In the genomic region with DNA sequence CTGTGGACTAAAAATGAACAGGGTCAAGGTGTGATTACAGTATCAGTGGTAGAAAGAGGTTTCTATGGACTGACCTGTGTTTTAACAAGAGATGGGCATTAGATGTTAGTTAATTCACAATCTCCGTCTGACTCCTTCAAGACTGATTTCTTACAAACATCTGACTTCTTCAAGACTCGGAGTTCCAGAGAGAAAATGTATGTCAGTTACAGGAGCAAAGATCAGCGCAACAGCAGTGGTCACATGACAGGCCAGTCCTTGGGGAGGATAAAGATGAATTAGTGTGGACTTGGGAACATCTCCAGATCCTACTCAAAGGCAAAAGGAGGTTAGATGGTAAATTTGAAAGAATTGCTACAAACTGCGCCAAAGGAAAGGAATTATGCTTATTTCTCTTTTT, we compare ENCODE assay signal across 28 mouse cellular contexts. TPM values are rescaled to one million over a fixed set of nuclear protein-coding genes. Genes with fewer than 3 reads are reported as not detected.
DNase-seq lines count a peak whose midpoint lies in the region; ATAC-seq and TF ChIP-seq lines count a peak whose summit lies in the region.
"Had no signal": no experiment of that assay in that cellular context is flagged by ENCODE, and none has a peak within 500 bp of the region (broad histone marks: within the 10 kb centered on the region; RNA-seq: fewer than 3 reads in every experiment).

No protein-coding gene starts in this region.

- H3K27me3 ChIP-seq in kidney, adult 2 months (replicated peaks; ENCODE audit: control insufficient read depth, insufficient read depth, low read length): no peaks in the 10 kb centered on the region
- H3K27me3 ChIP-seq in intestine, embryonic 16.5 days (replicated peaks; ENCODE audit: control insufficient read depth, insufficient read depth, low read length): no peaks in the 10 kb centered on the region
- no peaks in the 10 kb centered on the region for H3K27me3 ChIP-seq in small intestine, adult 2 months (ENCODE audit: control insufficient read depth, insufficient read depth, low read length)
- H3K27me3 ChIP-seq in hindbrain, embryonic 13.5 days: no peaks in the 10 kb centered on the region
- H3K27me3 ChIP-seq: embryonic facial prominence, embryonic 13.5 days; forebrain, embryonic 12.5 days; forebrain, embryonic 15.5 days; heart, embryonic 12.5 days; heart, embryonic 15.5 days had no signal

- ATAC-seq in intestine, embryonic 16.5 days: peak; percentile 80
- ATAC-seq in hindbrain, embryonic 13.5 days (ENCODE audit: low FRiP score): no peak
- ATAC-seq: forebrain, embryonic 15.5 days; Patski had no signal

- no peak for TF ChIP-seq CTCF in kidney, adult 2 months (conservative IDR thresholded peaks at IDR 0.05; ENCODE audit: insufficient read depth, insufficient read length, low read depth, low read length)
- no peak for TF ChIP-seq CTCF in small intestine, adult 2 months (IDR thresholded peaks at IDR 0.05; ENCODE audit: extremely low read depth, insufficient read length, insufficient replicate concordance, low read depth, low read length)

- 64% methylated on average over 4 of the region's 4 CpGs for WGBS in kidney, adult 2 months
- 60% methylated on average over 4 of the region's 4 CpGs for WGBS in intestine, embryonic 16.5 days
- 38% methylated on average over 4 of the region's 4 CpGs for WGBS in small intestine, adult 2 months
- WGBS in hindbrain, embryonic 13.5 days: 94% methylated on average over 4 of the region's 4 CpGs

- 0 out of 2 replicates have a peak overlapping the region, but pooled peaks have one; percentile 20 for H3K4me2 ChIP-seq in intestine, embryonic 16.5 days (ENCODE audit: low read depth, low read length)
- H3K4me2 ChIP-seq in hindbrain, embryonic 13.5 days: no peak overlapping the region
- H3K4me2 ChIP-seq: embryonic facial prominence, embryonic 13.5 days; forebrain, embryonic 12.5 days; forebrain, embryonic 15.5 days; heart, embryonic 12.5 days; heart, embryonic 15.5 days; hindbrain, embryonic 14.5 days had no signal

- peak; percentile 23 for DNase-seq in kidney, adult 2 months
- DNase-seq in kidney, postnatal 4 days: no peak
- DNase-seq in adipocyte (ENCODE audit: low spot score): peak; percentile 15
- no peak for DNase-seq in adrenal gland, postnatal 10 days
- no peak for DNase-seq in ovary, postnatal 14 days (ENCODE audit: low spot score)
- DNase-seq: adrenal gland, adult 2 months; adrenal gland, postnatal 25 days; cerebellum, adult 11-12 months; cerebellum, adult 8-10 months; cerebellum, postnatal 10 days; cerebellum, postnatal 36 days; embryo, embryonic 11 days; gastrocnemius, postnatal 25 days; heart, adult 18-20 months; heart, postnatal 36 days had no signal

- no peak overlapping the region for H3K4me3 ChIP-seq in kidney, adult 2 months (ENCODE audit: insufficient read depth, low read depth, low read length)
- H3K4me3 ChIP-seq in intestine, embryonic 16.5 days (ENCODE audit: low read length): peak overlapping the region; percentile 43
- peak overlapping the region; percentile 54; the same call in 1 of the 2 replicates for H3K4me3 ChIP-seq in small intestine, adult 2 months (ENCODE audit: low read depth, low read length)
- H3K4me3 ChIP-seq in hindbrain, embryonic 13.5 days: no peak overlapping the region
- H3K4me3 ChIP-seq: embryonic facial prominence, embryonic 10.5 days; embryonic facial prominence, embryonic 13.5 days; erythroblast, embryonic 14.5 days; forebrain, embryonic 12.5 days; forebrain, embryonic 15.5 days; heart, embryonic 12.5 days; heart, embryonic 15.5 days; hindbrain, embryonic 10.5 days had no signal

- H3K9ac ChIP-seq in intestine, embryonic 16.5 days (ENCODE audit: low read depth, low read length): no peak overlapping the region
- no peak overlapping the region for H3K9ac ChIP-seq in hindbrain, embryonic 13.5 days
- H3K9ac ChIP-seq: embryonic facial prominence, embryonic 13.5 days; forebrain, embryonic 12.5 days; forebrain, embryonic 15.5 days; heart, embryonic 12.5 days; heart, embryonic 15.5 days; hindbrain, embryonic 14.5 days had no signal

- no peak overlapping the region for H3K27ac ChIP-seq in kidney, adult 2 months (ENCODE audit: insufficient read depth, low read depth, low read length)
- peak overlapping the region; percentile 82 for H3K27ac ChIP-seq in intestine, embryonic 16.5 days (ENCODE audit: low read length)
- peak overlapping the region; percentile 91 for H3K27ac ChIP-seq in small intestine, adult 2 months (ENCODE audit: insufficient read depth, low read depth, low read length)
- H3K27ac ChIP-seq in hindbrain, embryonic 13.5 days: no peak overlapping the region
- H3K27ac ChIP-seq: embryonic facial prominence, embryonic 10.5 days; embryonic facial prominence, embryonic 13.5 days; forebrain, embryonic 12.5 days; forebrain, embryonic 15.5 days; heart, embryonic 15.5 days; hindbrain, embryonic 10.5 days; hindbrain, embryonic 14.5 days had no signal

- no peaks in the 10 kb centered on the region for H3K4me1 ChIP-seq in kidney, adult 2 months (ENCODE audit: control insufficient read depth, insufficient read depth, low read length)
- peaks cover 10% of the 10 kb centered on the region for H3K4me1 ChIP-seq in intestine, embryonic 16.5 days (ENCODE audit: control insufficient read depth, insufficient read depth, low read length)
- H3K4me1 ChIP-seq in small intestine, adult 2 months (ENCODE audit: control insufficient read depth, insufficient read depth, insufficient read length, low read length): peaks cover 19% of the 10 kb centered on the region
- no peaks in the 10 kb centered on the region for H3K4me1 ChIP-seq in hindbrain, embryonic 13.5 days (replicated peaks)
- H3K4me1 ChIP-seq: embryonic facial prominence, embryonic 10.5 days; embryonic facial prominence, embryonic 13.5 days; forebrain, embryonic 12.5 days; forebrain, embryonic 15.5 days; heart, embryonic 12.5 days; heart, embryonic 15.5 days; hindbrain, embryonic 10.5 days had no signal

- H3K9me3 ChIP-seq in intestine, embryonic 16.5 days (ENCODE audit: control insufficient read depth, low read length): no peaks in the 10 kb centered on the region
- no peaks in the 10 kb centered on the region for H3K9me3 ChIP-seq in hindbrain, embryonic 13.5 days
- H3K9me3 ChIP-seq: embryonic facial prominence, embryonic 10.5 days; embryonic facial prominence, embryonic 13.5 days; forebrain, embryonic 12.5 days; forebrain, embryonic 15.5 days; heart, embryonic 12.5 days; heart, embryonic 15.5 days; hindbrain, embryonic 10.5 days had no signal

- no peak for TF ChIP-seq POLR2A in kidney, adult 2 months (IDR thresholded peaks at IDR 0.05; ENCODE audit: low read depth, low read length)
- no peak for TF ChIP-seq POLR2A in small intestine, adult 2 months (IDR thresholded peaks at IDR 0.05; ENCODE audit: low read depth, low read length)

- no peaks in the 10 kb centered on the region for H3K36me3 ChIP-seq in kidney, adult 2 months (ENCODE audit: control insufficient read depth, insufficient read depth, low read length)
- H3K36me3 ChIP-seq in intestine, embryonic 16.5 days (ENCODE audit: control insufficient read depth, insufficient read depth, low read length): no peaks in the 10 kb centered on the region
- H3K36me3 ChIP-seq in small intestine, adult 2 months (ENCODE audit: control insufficient read depth, insufficient read depth, low read length): no peaks in the 10 kb centered on the region
- no peaks in the 10 kb centered on the region for H3K36me3 ChIP-seq in hindbrain, embryonic 13.5 days
- H3K36me3 ChIP-seq: embryonic facial prominence, embryonic 10.5 days; embryonic facial prominence, embryonic 13.5 days; forebrain, embryonic 12.5 days; forebrain, embryonic 15.5 days; heart, embryonic 12.5 days; heart, embryonic 15.5 days; hindbrain, embryonic 10.5 days had no signal

RNA-seq across cellular contexts. Expression of gene Prlr, which starts 39.2 kb away (rescaled TPM):
- 75.9 and 82.0 TPM in 2 replicates for polyA plus RNA-seq in kidney, adult 2 months (2012; rRNA removed)
- polyA plus RNA-seq in intestine, embryonic 16.5 days (2015; fragmentation: Nextera tagmentation; extraction: Ambion mirVana): 45.7 and 55.2 TPM in 2 replicates
- 14.1 and 44.0 TPM in 2 replicates for polyA plus RNA-seq in small intestine, adult 2 months (2012; rRNA removed)
- 100 to 1,000 TPM in 1 of 2 experiments, 10 to 100 TPM in 1; 92.6 to 114 TPM for total RNA-seq in adrenal gland, postnatal 10 days (2021)
- polyA plus RNA-seq in hindbrain, embryonic 13.5 days (2015; fragmentation: Nextera tagmentation; extraction: Ambion mirVana): 0.40 and 0.75 TPM in 2 replicates
- polyA plus RNA-seq: erythroblast, embryonic 14.5 days; Patski had no signal

Comparison
In these comparisons a context has a peak if more than half of its experiments do, and no peak if none do; other contexts are left out.
1. DNase-seq: peak in kidney, adult 2 months (single experiment) and adipocyte (single experiment); none in kidney, postnatal 4 days (0 of 2), adrenal gland, postnatal 10 days (single experiment) and ovary, postnatal 14 days (single experiment).
2. H3K27ac ChIP-seq: peak in intestine, embryonic 16.5 days (single experiment) and small intestine, adult 2 months (single experiment); none in kidney, adult 2 months (single experiment) and hindbrain, embryonic 13.5 days (single experiment).
3. H3K4me3 ChIP-seq: peak in intestine, embryonic 16.5 days (single experiment) and small intestine, adult 2 months (single experiment); none in kidney, adult 2 months (single experiment) and hindbrain, embryonic 13.5 days (single experiment).